Mouse (Mus musculus) bone marrow macrophage, adult 2 months (primary cell): Measurements from ENCODE around the gene BC030499.

ENCODE experiments used
- CTCF ChIP-seq: IDR thresholded peaks from 2 replicates; pipeline ENCODE4 v1.5.1; 2012; ENCODE audit warnings: low read depth, mild to moderate bottlenecking, low read length, moderate library complexity
- POLR2A ChIP-seq: IDR thresholded peaks from 2 replicates; pipeline ENCODE4 v1.6.1; 2012; ENCODE audit warnings: mild to moderate bottlenecking, low read depth, low read length, borderline replicate concordance

DNA sequence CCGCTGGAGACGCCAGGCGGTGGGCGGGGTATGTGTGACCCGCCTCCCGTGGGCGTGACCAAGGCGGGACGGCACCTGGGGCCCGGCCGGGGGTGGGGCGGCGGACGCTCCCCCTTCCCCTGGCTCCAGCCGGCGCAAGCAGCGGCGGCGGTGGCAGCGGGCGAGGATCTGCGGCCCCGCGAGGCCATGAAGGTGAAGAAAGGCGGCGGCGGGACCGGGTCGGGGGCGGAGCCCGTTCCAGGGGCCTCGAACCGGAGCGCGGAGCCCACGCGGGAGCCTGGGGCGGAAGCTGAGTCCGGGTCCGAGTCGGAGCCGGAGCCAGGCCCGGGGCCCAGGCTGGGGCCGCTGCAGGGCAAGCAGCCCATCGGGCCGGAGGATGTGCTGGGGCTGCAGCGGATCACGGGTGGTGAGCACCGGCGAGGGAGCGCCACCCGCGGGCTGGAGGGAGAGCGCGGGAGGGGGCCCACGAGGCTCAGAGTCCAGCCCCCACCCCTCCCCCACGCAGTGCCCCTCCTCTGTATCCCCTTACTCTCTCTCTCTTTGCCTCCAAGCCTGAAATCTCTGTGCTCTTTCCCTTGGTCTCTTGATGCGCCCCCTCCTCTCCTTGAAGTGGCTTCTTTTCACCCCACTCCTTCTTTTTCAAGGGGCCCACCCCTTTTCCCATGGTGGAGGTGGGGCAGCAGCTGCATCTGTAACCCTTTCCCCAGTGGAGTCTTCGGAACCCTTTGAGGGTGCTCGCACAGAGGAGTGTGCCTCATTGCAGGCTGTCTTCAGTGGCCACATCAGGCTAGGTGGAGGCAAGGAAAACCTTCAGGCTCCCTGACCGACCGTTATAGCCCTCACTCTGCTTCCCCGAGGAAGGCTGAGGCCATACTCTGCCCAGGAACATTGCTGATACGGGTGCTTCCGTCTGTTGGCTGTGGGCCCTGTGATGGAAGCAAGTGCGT lies 53.0 kb downstream of the BC030499 start, which contains the start of gene Unc119:
- TF ChIP-seq CTCF (no peak), POLR2A (no peak)
